Mouse (Mus musculus) midbrain, embryonic 10.5 days (tissue): ENCODE results near the gene Cep128. TPM values are rescaled to one million over a fixed set of nuclear protein-coding genes. Genes with fewer than 3 reads are reported as not detected.

ENCODE experiments used
- DNase-seq: peaks from one replicate; pipeline ENCODE4 v3.0.0-alpha.2; 2017; ENCODE audit warnings: low spot score
- H3K27ac ChIP-seq: fragments of 300-500 bp; sonication (generic); replicated peaks from 2 replicates; pipeline ENCODE4 v1.5.1; 2016; ENCODE audit warnings: mild to moderate bottlenecking
- H3K27me3 ChIP-seq: fragments of 300-500 bp; sonication (generic); 2 replicates; pipeline ENCODE4 v1.6.1; 2016; ENCODE audit warnings: low read depth, mild to moderate bottlenecking; ENCODE audit not compliant: poor library complexity, severe bottlenecking
- H3K36me3 ChIP-seq: fragments of 300-500 bp; sonication (generic); 2 replicates; pipeline ENCODE4 v1.6.1; 2016; ENCODE audit warnings: mild to moderate bottlenecking, moderate library complexity
- H3K4me1 ChIP-seq: fragments of 300-500 bp; sonication (generic); 2 replicates; pipeline ENCODE4 v1.6.1; 2016
- H3K4me3 ChIP-seq: fragments of 300-500 bp; sonication (generic); 2 replicates; pipeline ENCODE4 v1.5.1; 2016; ENCODE audit warnings: mild to moderate bottlenecking, moderate library complexity
- H3K9me3 ChIP-seq: fragments of 300-500 bp; sonication (generic); replicated peaks from 2 replicates; pipeline ENCODE4 v1.6.1; 2016; ENCODE audit warnings: mild to moderate bottlenecking
- whole genome bisulfite sequencing: fragments of 180-500 bp; shearing (Covaris S2); methylation state at CpG from one replicate; pipeline ENCODE4 v1.1.7; 2016; 5-methylcytosine and 5-hydroxymethylcytosine counted together
- polyA plus RNA-seq: library from polyadenylated mRNA; unstranded; fragments of >200 nt; fragmentation: Nextera tagmentation; extraction: Ambion mirVana; gene quantifications from 2 replicates; pipeline ENCODE4 v1.2.1, GENCODE M21; 2016

Cep128 gene
- polyA plus RNA-seq, 1 experiment from 2014 or later, result 9.7 TPM

- no peak overlapping the region for H3K4me3 ChIP-seq
- no peak for DNase-seq
- no peaks in the 10 kb centered on the region for H3K27me3 ChIP-seq
- H3K27ac ChIP-seq, result no peak overlapping the region
- 95% methylated on average over 7 of the region's 7 CpGs for WGBS
- no peaks in the 10 kb centered on the region for H3K9me3 ChIP-seq
- no peaks in the 10 kb centered on the region for H3K4me1 ChIP-seq
- H3K36me3 ChIP-seq, result no peaks in the 10 kb centered on the region
Measured at GRCm38 (mm10) chr12:91220609-91221008, 163.6 kb downstream of the Cep128 start.

- WGBS, result 87% methylated on average over 3 of the region's 3 CpGs
Measured at GRCm38 (mm10) chr12:91205550-91205949, 178.7 kb downstream of the Cep128 start.

GRCm38 (mm10) chr12:91204330-91204729 lies 179.9 kb downstream of the Cep128 start:
- DNase-seq, result no peak
- H3K9me3 ChIP-seq, result no peaks in the 10 kb centered on the region
- H3K36me3 ChIP-seq, result no peaks in the 10 kb centered on the region
- H3K4me1 ChIP-seq, result no peaks in the 10 kb centered on the region; the same call in 1 of the 2 replicates
- no peak overlapping the region for H3K27ac ChIP-seq
- WGBS, result 84% methylated on average over 3 of the region's 3 CpGs
- H3K4me3 ChIP-seq, result no peak overlapping the region
- no peaks in the 10 kb centered on the region for H3K27me3 ChIP-seq

More at GRCm38 (mm10) chr12:91205550-91205949, 178.7 kb downstream of the Cep128 start:
- Histone ChIP-seq H3K36me3 (no peaks in the 10 kb centered on the region), H3K9me3 (no peaks in the 10 kb centered on the region), H3K4me3 (no peak overlapping the region), H3K4me1 (no peaks in the 10 kb centered on the region; the same call in 1 of the 2 replicates), H3K27me3 (no peaks in the 10 kb centered on the region), H3K27ac (no peak overlapping the region)
- DNase-seq, result no peak

- Histone ChIP-seq H3K27ac (no peak overlapping the region), H3K4me3 (no peak overlapping the region), H3K4me1 (no peaks in the 10 kb centered on the region; the same call in 1 of the 2 replicates), H3K27me3 (no peaks in the 10 kb centered on the region), H3K36me3 (no peaks in the 10 kb centered on the region), H3K9me3 (no peaks in the 10 kb centered on the region)
- 85% methylated on average over 1 of the region's 1 CpGs for WGBS
- DNase-seq, result no peak
Measured at GRCm38 (mm10) chr12:91202496-91202895, 181.7 kb downstream of the Cep128 start.

- Histone ChIP-seq H3K27me3 (no peaks in the 10 kb centered on the region), H3K36me3 (no peaks in the 10 kb centered on the region), H3K9me3 (no peaks in the 10 kb centered on the region), H3K4me3 (no peak overlapping the region), H3K4me1 (peaks cover 4% of the 10 kb centered on the region; the same call in 1 of the 2 replicates), H3K27ac (no peak overlapping the region)
- no peak for DNase-seq
- 55% methylated on average over 4 of the region's 4 CpGs for WGBS
Measured at GRCm38 (mm10) chr12:91189111-91189510, 195.1 kb downstream of the Cep128 start.

- peaks cover 4% of the 10 kb centered on the region; the same call in 1 of the 2 replicates for H3K4me1 ChIP-seq
- DNase-seq, result no peak
- H3K27ac ChIP-seq, result no peak overlapping the region
- no peaks in the 10 kb centered on the region for H3K36me3 ChIP-seq
- H3K4me3 ChIP-seq, result no peak overlapping the region
- 83% methylated on average over 5 of the region's 5 CpGs for WGBS
- H3K9me3 ChIP-seq, result no peaks in the 10 kb centered on the region
- no peaks in the 10 kb centered on the region for H3K27me3 ChIP-seq
Measured at GRCm38 (mm10) chr12:91185564-91185963, 198.6 kb downstream of the Cep128 start.

- H3K4me3 ChIP-seq, result no peak overlapping the region
- WGBS, result 96% methylated on average over 1 of the region's 1 CpGs
- H3K36me3 ChIP-seq, result no peaks in the 10 kb centered on the region
- no peaks in the 10 kb centered on the region for H3K27me3 ChIP-seq
- H3K27ac ChIP-seq, result no peak overlapping the region
- no peak for DNase-seq
- H3K9me3 ChIP-seq, result no peaks in the 10 kb centered on the region
- peaks cover 4% of the 10 kb centered on the region; the same call in 1 of the 2 replicates for H3K4me1 ChIP-seq
Measured at GRCm38 (mm10) chr12:91184616-91185015, 199.6 kb downstream of the Cep128 start.

GRCm38 (mm10) chr12:91183928-91184327 lies 200.3 kb downstream of the Cep128 start:
- Histone ChIP-seq H3K27me3 (no peaks in the 10 kb centered on the region), H3K4me1 (no peaks in the 10 kb centered on the region; the same call in 1 of the 2 replicates), H3K4me3 (no peak overlapping the region), H3K36me3 (no peaks in the 10 kb centered on the region), H3K9me3 (no peaks in the 10 kb centered on the region), H3K27ac (no peak overlapping the region)
- no peak for DNase-seq
- WGBS, result 76% methylated on average over 2 of the region's 2 CpGs

- no peaks in the 10 kb centered on the region for H3K4me1 ChIP-seq
- DNase-seq, result no peak
- no peaks in the 10 kb centered on the region for H3K27me3 ChIP-seq
- H3K27ac ChIP-seq, result no peak overlapping the region
- 96% methylated on average over 4 of the region's 4 CpGs for WGBS
- no peak overlapping the region for H3K4me3 ChIP-seq
- H3K36me3 ChIP-seq, result no peaks in the 10 kb centered on the region
- H3K9me3 ChIP-seq, result no peaks in the 10 kb centered on the region
Measured at GRCm38 (mm10) chr12:91183304-91183855, 200.8 kb downstream of the Cep128 start.

GRCm38 (mm10) chr12:91176808-91177526 lies 207.2 kb downstream of the Cep128 start:
- no peak for DNase-seq
- 85% methylated on average over 5 of the region's 5 CpGs for WGBS
- H3K4me1 ChIP-seq, result no peaks in the 10 kb centered on the region
- no peaks in the 10 kb centered on the region for H3K27me3 ChIP-seq
- H3K4me3 ChIP-seq, result no peak overlapping the region
- H3K9me3 ChIP-seq, result no peaks in the 10 kb centered on the region
- no peak overlapping the region for H3K27ac ChIP-seq
- H3K36me3 ChIP-seq, result no peaks in the 10 kb centered on the region

- H3K4me3 ChIP-seq, result no peak overlapping the region
- no peak for DNase-seq
- no peak overlapping the region for H3K27ac ChIP-seq
- no peaks in the 10 kb centered on the region for H3K4me1 ChIP-seq
- no peaks in the 10 kb centered on the region for H3K27me3 ChIP-seq
- no peaks in the 10 kb centered on the region for H3K36me3 ChIP-seq
- no peaks in the 10 kb centered on the region for H3K9me3 ChIP-seq
- WGBS, result 97% methylated on average over 3 of the region's 3 CpGs
Measured at GRCm38 (mm10) chr12:91171613-91172012, 212.6 kb downstream of the Cep128 start.

- H3K9me3 ChIP-seq, result no peaks in the 10 kb centered on the region
- H3K27me3 ChIP-seq, result no peaks in the 10 kb centered on the region
- 94% methylated on average over 6 of the region's 6 CpGs for WGBS
- H3K4me1 ChIP-seq, result no peaks in the 10 kb centered on the region
- no peaks in the 10 kb centered on the region for H3K36me3 ChIP-seq
- H3K27ac ChIP-seq, result no peak overlapping the region
- H3K4me3 ChIP-seq, result no peak overlapping the region
- DNase-seq, result no peak
Measured at GRCm38 (mm10) chr12:91161015-91161730, 223.0 kb downstream of the Cep128 start.

- Histone ChIP-seq H3K4me1 (no peaks in the 10 kb centered on the region), H3K27ac (no peak overlapping the region), H3K9me3 (no peaks in the 10 kb centered on the region), H3K27me3 (no peaks in the 10 kb centered on the region), H3K4me3 (no peak overlapping the region), H3K36me3 (no peaks in the 10 kb centered on the region)
- 82% methylated on average over 2 of the region's 2 CpGs for WGBS
- DNase-seq, result no peak
Measured at GRCm38 (mm10) chr12:91158481-91158880, 225.7 kb downstream of the Cep128 start.
